Mouse (Mus musculus) E14TG2a.4 (cell line): ENCODE results near the gene Gm17482.

ENCODE experiments used
- CTCF ChIP-seq: conservative IDR thresholded peaks from 2 replicates; pipeline ENCODE4 v1.5.1; 2014; ENCODE audit warnings: low read length
- NANOG ChIP-seq: IDR thresholded peaks from 2 replicates; pipeline ENCODE4 v1.6.1; 2014; ENCODE audit warnings: borderline replicate concordance, low read length, mixed read lengths
- POU5F1 ChIP-seq: IDR thresholded peaks from 2 replicates; pipeline ENCODE4 v1.6.1; 2014; ENCODE audit warnings: low read length, borderline replicate concordance

GRCm38 (mm10) chr6:115241131-115241699 is 14.1 kb downstream of the Gm17482 start:
- TF ChIP-seq CTCF (no peak), NANOG (no peak), POU5F1 (no peak)
